Comparison of ENCODE assay signal across 9 mouse cellular contexts in the genomic region with DNA sequence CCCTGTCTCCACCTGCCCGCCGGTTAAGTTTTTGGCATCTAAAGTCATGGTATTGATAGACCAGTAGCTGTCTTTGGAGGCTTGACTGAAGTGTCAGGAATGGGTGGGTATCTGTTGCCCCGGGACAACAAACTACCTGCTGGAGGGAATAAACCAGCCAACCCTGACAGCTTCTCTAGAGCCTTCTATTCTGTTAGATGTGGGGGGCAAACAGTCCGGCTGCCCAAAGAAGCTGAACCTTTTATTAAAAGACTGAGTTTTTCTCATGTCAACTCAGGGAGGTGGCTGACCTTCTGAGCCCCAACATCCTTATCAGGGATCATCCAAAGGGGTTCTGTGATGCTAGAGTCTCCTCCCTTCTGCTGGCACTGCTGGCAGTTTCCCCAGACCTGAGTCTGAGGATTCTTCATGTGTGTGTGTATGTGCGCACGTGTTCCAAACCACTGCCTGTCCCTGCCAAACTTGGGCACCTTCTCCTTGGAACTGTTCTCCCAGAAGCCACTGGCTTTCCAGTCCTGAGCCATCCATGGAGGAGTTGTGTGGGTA. TPM values are rescaled to one million over a fixed set of nuclear protein-coding genes. Genes with fewer than 3 reads are reported as not detected.
DNase-seq lines count a peak whose midpoint lies in the region; ATAC-seq and TF ChIP-seq lines count a peak whose summit lies in the region.
"Had no signal": no experiment of that assay in that cellular context is flagged by ENCODE, and none has a peak within 500 bp of the region (broad histone marks: within the 10 kb centered on the region; RNA-seq: fewer than 3 reads in every experiment).

No protein-coding gene starts in this region.

- H3K36me3 ChIP-seq in kidney, postnatal 0 days (ENCODE audit: insufficient read depth, low read length) = no peaks in the 10 kb centered on the region
- H3K36me3 ChIP-seq in heart, embryonic 16.5 days (ENCODE audit: control insufficient read depth, insufficient read depth) = no peaks in the 10 kb centered on the region
- H3K36me3 ChIP-seq in liver, postnatal 0 days (replicated peaks; ENCODE audit: insufficient read depth, low read length) = no peaks in the 10 kb centered on the region; the same call in 1 of the 2 replicates

- no peak for DNase-seq in kidney, postnatal 0 days (ENCODE audit: low spot score)
- DNase-seq in kidney, postnatal 25 days = no peak
- peak; percentile 68 for DNase-seq in c-Kit-negative CD71-positive TER-119-positive erythroid progenitor cells, embryonic 14.5 days (ENCODE audit: low read depth, low spot score)
- peak; percentile 39 for DNase-seq in liver, postnatal 0 days
- DNase-seq in thymus, postnatal 0 days (ENCODE audit: low spot score) = no peak
- DNase-seq in cerebellum, postnatal 25 days = no peak
- DNase-seq: adrenal gland, postnatal 25 days; thymus, postnatal 36 days had no signal

- peak overlapping the region; percentile 65; the same call in 1 of the 2 replicates for H3K4me2 ChIP-seq in kidney, postnatal 0 days (ENCODE audit: low read length)
- peak overlapping the region; percentile 75 for H3K4me2 ChIP-seq in heart, embryonic 16.5 days (ENCODE audit: low read depth, low read length)
- H3K4me2 ChIP-seq in liver, postnatal 0 days (ENCODE audit: low read depth, low read length) = peak overlapping the region; percentile 80

- no peaks in the 10 kb centered on the region for H3K9me3 ChIP-seq in kidney, postnatal 0 days (replicated peaks; ENCODE audit: low read length)
- H3K9me3 ChIP-seq in heart, embryonic 16.5 days (replicated peaks; ENCODE audit: control insufficient read depth, low read length) = peaks cover 2% of the 10 kb centered on the region
- no peaks in the 10 kb centered on the region for H3K9me3 ChIP-seq in liver, postnatal 0 days (ENCODE audit: low read length)

- TF ChIP-seq CTCF in kidney, postnatal 0 days (IDR thresholded peaks at IDR 0.05; ENCODE audit: low read depth) = no peak
- TF ChIP-seq CTCF in liver, postnatal 0 days (IDR thresholded peaks at IDR 0.05; ENCODE audit: low read depth) = no peak

- 81% methylated on average over 6 of the region's 6 CpGs for WGBS in kidney, postnatal 0 days
- 86% methylated on average over 6 of the region's 6 CpGs for WGBS in heart, embryonic 16.5 days
- WGBS in liver, postnatal 0 days (ENCODE audit: insufficient replicate concordance) = 67% methylated on average over 6 of the region's 6 CpGs

- peak overlapping the region; percentile 46; the same call in 1 of the 2 replicates for H3K4me3 ChIP-seq in kidney, postnatal 0 days (replicated peaks; ENCODE audit: low read depth, low read length)
- peak overlapping the region; percentile 59; the same call in 1 of the 2 replicates for H3K4me3 ChIP-seq in heart, embryonic 16.5 days (ENCODE audit: low read length)
- H3K4me3 ChIP-seq in liver, postnatal 0 days (ENCODE audit: low read depth, low read length) = peak overlapping the region; percentile 63

- H3K9ac ChIP-seq in kidney, postnatal 0 days (ENCODE audit: low read depth, low read length) = no peak overlapping the region
- H3K9ac ChIP-seq in heart, embryonic 16.5 days (ENCODE audit: low read length) = no peak overlapping the region
- H3K9ac ChIP-seq in liver, postnatal 0 days (replicated peaks) = peak overlapping the region; percentile 72

- H3K27me3 ChIP-seq in kidney, postnatal 0 days (ENCODE audit: insufficient read depth, low read length) = no peaks in the 10 kb centered on the region
- H3K27me3 ChIP-seq in heart, embryonic 16.5 days (ENCODE audit: control insufficient read depth, insufficient read depth, low read length) = peaks cover 14% of the 10 kb centered on the region; the same call in 1 of the 2 replicates
- no peaks in the 10 kb centered on the region for H3K27me3 ChIP-seq in liver, postnatal 0 days (ENCODE audit: insufficient read depth, low read length)

- 0 out of 2 replicates have a peak, but pooled peaks cover 3% of the 10 kb centered on the region for H3K4me1 ChIP-seq in kidney, postnatal 0 days (replicated peaks; ENCODE audit: insufficient read depth, low read length)
- H3K4me1 ChIP-seq in heart, embryonic 16.5 days (ENCODE audit: control insufficient read depth, insufficient read depth, low read length) = peaks cover 4% of the 10 kb centered on the region; the same call in 1 of the 2 replicates
- H3K4me1 ChIP-seq in liver, postnatal 0 days (ENCODE audit: insufficient read depth) = peaks cover 27% of the 10 kb centered on the region

- no peak for ATAC-seq in kidney, postnatal 0 days (replicated peaks; ENCODE audit: low FRiP score, low read depth)
- ATAC-seq in heart, embryonic 16.5 days (replicated peaks; ENCODE audit: extremely low read depth, insufficient read depth, low FRiP score) = no peak
- no peak for ATAC-seq in liver, postnatal 0 days

- TF ChIP-seq EP300 in liver, postnatal 0 days (IDR thresholded peaks at IDR 0.05; ENCODE audit: low read depth) = no peak

- no peak overlapping the region for H3K27ac ChIP-seq in kidney, postnatal 0 days
- H3K27ac ChIP-seq in heart, embryonic 16.5 days (ENCODE audit: low read length) = no peak overlapping the region
- peak overlapping the region; percentile 71 for H3K27ac ChIP-seq in liver, postnatal 0 days (ENCODE audit: low read depth)

RNA-seq across cellular contexts. Expression of gene Dapk2, which starts 0.9 kb away (rescaled TPM):
- polyA plus RNA-seq in kidney, postnatal 0 days (2015; fragmentation: Nextera tagmentation; extraction: Ambion mirVana) = 8.4 and 8.6 TPM in 2 replicates
- polyA plus RNA-seq in heart, embryonic 16.5 days (2015; fragmentation: Nextera tagmentation; extraction: Ambion mirVana) = 6.4 and 6.5 TPM in 2 replicates
- 21.6 and 23.4 TPM in 2 replicates for polyA plus RNA-seq in liver, postnatal 0 days (2015; fragmentation: Nextera tagmentation; extraction: Ambion mirVana)
- 4.7 and 5.4 TPM in 2 replicates for polyA plus RNA-seq in thymus, postnatal 0 days (2015; fragmentation: Nextera tagmentation; extraction: Ambion mirVana)

RNA-seq across cellular contexts. Expression of gene Ciao2a, which starts 32.5 kb away (rescaled TPM):
- polyA plus RNA-seq in kidney, postnatal 0 days (2015; fragmentation: Nextera tagmentation; extraction: Ambion mirVana) = 173 and 186 TPM in 2 replicates
- polyA plus RNA-seq in heart, embryonic 16.5 days (2015; fragmentation: Nextera tagmentation; extraction: Ambion mirVana) = 152 and 175 TPM in 2 replicates
- 122 and 133 TPM in 2 replicates for polyA plus RNA-seq in liver, postnatal 0 days (2015; fragmentation: Nextera tagmentation; extraction: Ambion mirVana)
- 226 and 240 TPM in 2 replicates for polyA plus RNA-seq in thymus, postnatal 0 days (2015; fragmentation: Nextera tagmentation; extraction: Ambion mirVana)

RNA-seq across cellular contexts. Expression of gene Snx1, which starts 32.6 kb away (rescaled TPM):
- 131 and 141 TPM in 2 replicates for polyA plus RNA-seq in kidney, postnatal 0 days (2015; fragmentation: Nextera tagmentation; extraction: Ambion mirVana)
- polyA plus RNA-seq in heart, embryonic 16.5 days (2015; fragmentation: Nextera tagmentation; extraction: Ambion mirVana) = 66.8 and 73.6 TPM in 2 replicates
- 30.4 and 34.5 TPM in 2 replicates for polyA plus RNA-seq in liver, postnatal 0 days (2015; fragmentation: Nextera tagmentation; extraction: Ambion mirVana)
- polyA plus RNA-seq in thymus, postnatal 0 days (2015; fragmentation: Nextera tagmentation; extraction: Ambion mirVana) = 109 and 116 TPM in 2 replicates

Comparison
In these comparisons a context has a peak if more than half of its experiments do, and no peak if none do; other contexts are left out.
1. DNase-seq: peak in c-Kit-negative CD71-positive TER-119-positive erythroid progenitor cells, embryonic 14.5 days (single experiment) and liver, postnatal 0 days (single experiment); none in kidney, postnatal 0 days (single experiment), kidney, postnatal 25 days (0 of 2), thymus, postnatal 0 days (single experiment) and cerebellum, postnatal 25 days (0 of 2).
2. Peak in every context shown above with its lines, with median percentiles within 50 percentile points of each other: H3K4me2 ChIP-seq and H3K4me3 ChIP-seq.